Mouse (Mus musculus) right cerebral cortex, adult 18-20 months (tissue): ENCODE measurements around the gene Cdc37.

Experiments
- DNase-seq: peaks from one replicate; pipeline ENCODE4 v3.0.0; 2022; ENCODE audit warnings: mixed read lengths

Gene Cdc37

GRCm38 (mm10) chr9:21149654-21150419 is at the start of gene Cdc37:
TSS of gene Cdc37 (minus strand) at chr9:21149982.
- peak; percentile 95 for DNase-seq

- no peak for DNase-seq
Measured at GRCm38 (mm10) chr9:21198960-21199359, 49.2 kb upstream of the Cdc37 start.

- peak; percentile 85 for DNase-seq
Measured at GRCm38 (mm10) chr9:21197981-21198380, 48.2 kb upstream of the Cdc37 start.

DNA sequence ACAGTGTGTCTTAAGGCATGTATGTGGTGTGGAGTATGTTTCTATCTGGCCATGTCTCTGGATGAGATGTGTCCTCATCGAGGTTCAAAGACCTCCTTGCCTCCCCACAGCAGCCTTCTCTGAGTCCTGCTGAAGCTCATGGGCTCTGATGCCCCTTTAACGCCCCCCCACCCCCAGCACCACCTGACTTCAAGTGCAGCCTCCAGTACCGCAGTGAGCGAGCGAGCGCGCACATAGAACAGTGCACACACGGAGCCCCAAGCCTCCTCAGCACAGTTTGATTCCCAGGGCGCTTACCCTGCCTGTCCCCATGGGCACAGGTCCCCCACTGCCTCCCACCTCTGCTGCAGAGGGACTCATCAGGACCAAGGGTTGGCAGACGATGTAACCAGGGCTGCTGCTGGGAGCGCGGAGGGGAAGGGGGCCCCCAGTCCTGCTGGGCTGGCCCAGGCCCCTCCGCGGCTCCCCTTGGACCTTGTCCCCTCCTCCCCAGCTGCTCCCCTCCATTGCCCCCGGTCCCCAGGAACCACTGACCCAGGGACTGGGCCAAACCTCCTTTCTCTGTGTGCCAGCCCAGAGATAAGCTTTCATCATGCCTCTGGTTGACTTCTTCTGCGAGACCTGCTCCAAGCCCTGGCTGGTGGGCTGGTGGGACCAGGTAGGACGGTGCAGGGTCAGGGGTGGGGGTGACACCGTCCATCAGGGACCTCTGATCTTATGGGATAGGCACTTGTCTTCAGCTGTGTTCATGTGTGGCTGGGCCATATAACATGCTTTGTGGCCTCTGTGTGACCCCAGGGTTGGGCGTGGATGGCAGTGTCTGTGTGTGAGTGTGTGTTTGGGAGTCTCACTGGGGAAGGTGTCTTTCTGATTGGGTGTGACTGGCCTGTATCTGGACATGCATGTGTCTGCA is 47.0 kb upstream of the Cdc37 start:
- DNase-seq, result peak; percentile 71

DNA sequence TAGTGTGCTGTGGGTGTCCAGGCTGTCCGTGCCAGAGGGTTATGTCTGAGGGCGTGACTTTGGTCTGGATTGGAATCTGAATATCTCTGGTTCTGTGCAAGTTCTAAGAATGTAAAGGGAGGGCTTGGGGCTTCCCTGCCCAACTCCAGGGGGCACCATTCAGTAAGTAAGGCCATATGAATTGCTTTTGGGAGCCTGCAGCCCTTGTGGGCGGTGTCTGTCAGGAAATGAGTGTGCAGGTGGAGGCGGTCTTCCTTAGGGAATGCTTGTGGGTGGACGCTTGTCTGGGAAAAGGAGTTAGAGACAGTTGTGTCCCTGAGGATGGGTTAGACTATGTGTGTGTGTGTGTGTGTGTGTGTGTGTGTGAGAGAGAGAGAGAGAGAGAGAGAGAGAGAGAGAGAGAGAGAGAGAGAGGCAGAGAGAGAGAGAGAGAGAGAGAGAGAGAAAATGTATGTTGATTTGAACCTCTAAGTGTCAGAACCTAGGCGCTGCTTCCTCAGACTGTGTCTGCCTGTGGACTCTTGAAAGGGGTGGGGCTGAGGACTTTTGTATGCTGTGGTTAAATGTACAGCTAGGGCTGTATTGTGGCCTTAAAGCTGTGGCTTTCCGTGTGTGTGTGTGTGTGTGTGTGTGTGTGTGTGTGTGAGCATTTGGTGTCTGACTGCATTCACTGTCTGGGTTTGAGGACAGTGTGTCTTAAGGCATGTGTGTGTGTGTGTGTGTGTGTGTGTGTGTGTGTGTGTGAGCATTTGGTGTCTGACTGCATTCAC is 46.1 kb upstream of the Cdc37 start:
- DNase-seq, result peak; percentile 84

- DNase-seq, result no peak
Measured at GRCm38 (mm10) chr9:21194787-21195493, 45.2 kb upstream of the Cdc37 start.

GRCm38 (mm10) chr9:21193786-21194185 is 44.0 kb upstream of the Cdc37 start:
- DNase-seq, result no peak

DNA sequence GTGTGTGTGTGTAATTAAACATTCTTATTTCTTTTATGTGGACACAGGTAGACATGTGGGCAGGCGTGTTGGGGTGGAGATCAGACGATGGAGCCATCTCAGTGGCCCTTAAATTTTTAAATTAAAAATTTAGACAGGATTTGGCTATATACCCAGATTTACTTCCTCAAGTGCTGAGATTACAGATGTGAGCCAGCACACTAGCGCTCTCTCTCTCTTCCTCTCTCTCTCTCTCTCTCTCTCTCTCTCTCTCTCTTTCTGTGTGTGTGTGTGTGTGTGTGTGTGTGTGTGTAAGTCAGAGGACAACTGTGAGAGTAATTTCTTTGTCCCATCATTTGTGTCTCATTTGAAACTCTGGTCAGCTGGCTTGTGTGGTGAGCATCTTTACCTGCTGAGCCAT is 40.9 kb upstream of the Cdc37 start:
- no peak for DNase-seq

- DNase-seq, result no peak
Measured at GRCm38 (mm10) chr9:21189905-21190304, 40.1 kb upstream of the Cdc37 start.

DNA sequence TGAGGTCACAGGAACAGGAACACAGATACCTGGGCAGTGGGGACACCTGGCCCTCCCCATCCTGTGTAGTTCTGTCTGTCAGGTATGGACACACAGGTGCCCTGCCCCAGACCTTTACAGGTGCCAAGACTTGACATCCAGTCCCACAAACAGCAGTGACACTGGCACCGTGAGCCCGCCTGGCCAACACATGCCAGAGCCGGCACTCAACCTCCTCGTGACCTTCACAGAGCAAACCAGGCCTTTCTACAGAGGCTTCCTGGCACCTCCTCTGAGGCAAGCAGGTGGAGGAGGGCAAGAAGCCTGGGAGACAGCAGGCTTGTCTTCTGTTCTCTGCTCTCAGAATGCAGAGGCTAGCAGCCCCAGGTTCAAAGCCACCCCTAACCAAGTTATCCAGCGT is 35.7 kb upstream of the Cdc37 start:
- DNase-seq, result no peak

- DNase-seq, result no peak
Measured at GRCm38 (mm10) chr9:21184733-21185132, 35.0 kb upstream of the Cdc37 start.

- DNase-seq, result peak; percentile 28
Measured at GRCm38 (mm10) chr9:21183905-21184413, 34.2 kb upstream of the Cdc37 start.

DNA sequence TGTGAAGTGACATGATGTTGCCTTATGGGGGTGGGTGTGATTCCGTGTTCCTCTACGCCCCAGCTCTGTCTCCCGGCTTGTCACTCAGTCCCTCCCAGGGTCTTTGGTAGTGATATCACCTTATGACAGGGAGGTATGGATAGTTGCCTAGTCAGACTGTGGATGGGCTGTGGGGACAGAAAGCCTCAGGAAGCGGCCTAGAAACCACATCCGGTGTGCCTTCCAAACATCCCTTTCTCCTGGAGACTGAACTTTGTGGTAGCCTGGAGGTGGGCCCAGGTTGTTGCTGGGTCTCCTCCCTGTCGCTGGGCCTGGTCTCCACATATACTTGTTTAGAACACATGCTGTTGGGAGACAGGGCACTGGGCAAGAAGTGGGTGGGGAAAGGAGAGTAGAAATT is 33.6 kb upstream of the Cdc37 start:
- no peak for DNase-seq

GRCm38 (mm10) chr9:21181421-21182220 is 31.8 kb upstream of the Cdc37 start:
- DNase-seq, result no peak

DNA sequence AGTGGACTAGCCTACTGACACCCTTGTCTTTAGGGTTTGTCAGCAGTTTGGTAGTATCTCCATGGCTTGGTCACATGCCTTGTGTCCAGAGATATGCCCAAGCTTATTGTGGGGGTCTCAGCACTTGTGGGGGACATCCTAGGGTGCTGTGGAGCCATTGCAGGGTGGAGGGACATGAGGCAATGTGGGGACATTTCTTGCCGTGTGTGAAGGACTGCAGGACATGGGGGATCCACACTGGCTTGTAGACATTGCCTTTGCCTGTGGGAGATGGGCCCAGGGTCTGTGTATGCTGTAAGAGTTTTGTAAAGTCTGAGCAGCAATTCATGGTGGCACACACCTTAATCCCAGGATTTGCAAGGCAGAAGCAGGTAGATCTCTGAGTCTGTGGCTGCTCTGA is 31.1 kb upstream of the Cdc37 start:
- no peak for DNase-seq

- no peak for DNase-seq
Measured at GRCm38 (mm10) chr9:21180402-21180801, 30.6 kb upstream of the Cdc37 start.

GRCm38 (mm10) chr9:21172364-21172763 is 22.6 kb upstream of the Cdc37 start:
- DNase-seq, result no peak

GRCm38 (mm10) chr9:21169157-21169556 is 19.4 kb upstream of the Cdc37 start:
- no peak for DNase-seq

DNA sequence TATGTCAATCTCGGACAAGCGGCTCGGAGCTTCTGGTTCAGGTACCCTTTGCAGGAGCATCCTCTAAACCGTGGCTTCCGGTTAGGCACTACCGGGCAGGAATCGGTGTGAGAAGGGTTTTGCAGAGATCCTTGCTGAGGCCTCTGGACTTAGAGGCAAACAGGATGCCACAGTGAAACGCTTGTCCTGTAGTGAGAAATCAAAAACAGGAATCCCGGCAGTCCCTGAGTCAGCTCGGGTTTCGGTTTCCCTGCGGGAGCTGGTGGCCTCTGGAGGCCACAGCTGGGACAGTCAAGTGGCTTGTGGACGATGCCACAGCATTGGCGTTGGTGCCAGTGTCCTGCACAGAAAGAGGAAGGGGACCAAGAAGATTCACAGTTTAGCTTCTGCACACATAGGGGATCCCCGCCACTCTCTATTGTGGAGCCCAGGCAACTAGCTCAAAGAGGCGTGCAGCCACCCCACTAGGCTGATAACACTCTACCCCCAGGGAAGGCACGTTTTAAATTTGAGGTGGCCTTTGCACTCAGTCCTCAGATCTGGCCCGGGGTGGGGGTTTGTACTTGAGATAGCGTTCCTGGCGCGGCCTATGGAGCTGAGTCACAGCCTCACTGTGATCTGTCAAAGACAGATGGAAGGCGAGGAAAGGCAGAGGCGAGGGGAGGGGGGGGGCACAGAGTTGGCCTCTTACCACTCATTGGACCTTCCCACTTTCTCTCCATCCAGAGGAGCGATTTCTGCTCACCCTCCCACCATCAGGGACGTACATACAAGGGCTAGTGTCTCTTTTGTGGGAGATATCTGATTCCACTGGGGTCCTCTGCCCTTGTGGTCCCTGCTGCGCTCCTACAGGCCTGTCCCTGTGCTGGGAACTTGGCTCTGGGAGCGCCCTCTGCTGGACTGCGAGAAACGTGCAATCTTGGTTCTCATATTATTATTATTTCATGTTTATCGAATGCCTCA is 18.7 kb upstream of the Cdc37 start:
- DNase-seq, result peak; percentile 73
